Mouse (Mus musculus) liver, adult 2 months (tissue): ENCODE results near the gene Fbxl13.

Experiments
- CTCF ChIP-seq: fragments of 200-500 bp; IDR thresholded peaks from 2 replicates; pipeline ENCODE4 v1.5.1; 2011; ENCODE audit warnings: low read depth, low read length, control low read depth
- POLR2A ChIP-seq: fragments of 200-500 bp; IDR thresholded peaks from 2 replicates; pipeline ENCODE4 v1.6.1; 2011; ENCODE audit warnings: low read length, control low read depth; ENCODE audit not compliant: insufficient read depth; ENCODE audit errors: extremely low read depth

GRCm38 (mm10) chr5:21673742-21674141, 28.3 kb upstream of the Fbxl13 start:
- TF ChIP-seq CTCF (no peak), POLR2A (no peak)
